Mouse (Mus musculus) inflammation-experienced regulatory T-cells (primary cell): ENCODE measurements around the gene Bag3. TPM values are rescaled to one million over a fixed set of nuclear protein-coding genes. Genes with fewer than 3 reads are reported as not detected.

Source experiments
- polyA plus RNA-seq, 2 experiments: library from polyadenylated mRNA; unstranded; fragments of 100-300 nt; shearing (Covaris generic); gene quantifications; one replicate each; pipeline ENCODE4 v1.2.1; 2017

Gene Bag3
- 10 to 100 TPM; 11.6 to 13.0 TPM for polyA plus RNA-seq

DNA sequence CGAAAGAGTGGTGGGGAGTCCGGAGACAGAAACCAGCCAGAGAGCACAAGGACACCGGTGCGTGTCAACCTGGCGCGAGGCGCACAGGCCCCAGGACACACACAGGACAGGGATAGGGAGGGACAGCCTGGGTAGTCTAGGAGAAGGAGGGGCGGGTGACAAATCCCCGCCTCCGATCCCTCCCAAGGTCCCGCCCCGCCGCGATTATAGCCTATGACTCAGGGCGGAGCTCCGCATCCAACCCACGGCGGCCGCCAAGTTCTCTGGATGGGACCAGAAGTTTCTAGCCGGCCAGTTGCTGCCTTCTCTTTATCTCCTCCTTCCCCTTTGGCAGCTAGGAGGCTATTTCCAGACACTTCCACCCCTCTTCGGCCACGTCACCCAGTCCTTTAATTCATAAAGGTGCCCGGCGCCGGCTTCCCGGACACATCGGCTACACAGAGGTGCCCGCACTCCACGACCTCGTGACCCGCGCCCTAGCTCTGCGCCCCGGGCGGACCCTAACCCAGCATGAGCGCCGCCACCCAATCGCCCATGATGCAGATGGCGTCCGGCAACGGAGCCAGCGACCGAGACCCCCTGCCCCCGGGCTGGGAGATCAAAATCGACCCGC lies at the start of gene Bag3:
Bag3 (plus strand) TSS at position 268 of the 613 bp plus-strand sequence.

Other genes starting within 250 kb of the Bag3 start
- 10 to 100 TPM; 25.9 to 34.9 TPM for gene BC017158, start 225.4 kb upstream of the Bag3 start, polyA plus RNA-seq
- 100 to 1,000 TPM; 214 to 318 TPM for gene Rgs10, start 104.9 kb upstream of the Bag3 start, polyA plus RNA-seq
- 10 to 100 TPM; 34.4 to 43.5 TPM for gene Tial1, start 61.9 kb upstream of the Bag3 start, polyA plus RNA-seq
- 10 to 100 TPM; 34.8 to 65.7 TPM for gene Inpp5f, start 87.7 kb downstream of the Bag3 start, polyA plus RNA-seq
- 100 to 1,000 TPM; 114 to 116 TPM for gene Mcmbp, start 216.9 kb downstream of the Bag3 start, polyA plus RNA-seq
- gene Sec23ip, start 221.3 kb downstream of the Bag3 start, polyA plus RNA-seq: 10 to 100 TPM; 52.3 to 52.8 TPM